Mouse (Mus musculus) CD8-positive naive resting alpha-beta T cell, adult 2 months (primary cell): Measurements from ENCODE around the gene Dennd2c.
A peak's percentile ranks its signal among the peaks of the same experiment; 100 is the strongest.
"Not testable (repeated sequence)": the region's sequence is repeated elsewhere in the genome, so short reads cannot be mapped to it uniquely, and the experiment has no call there.

Experiments used
- DNase-seq, 2 experiments: peaks; one replicate each; pipeline ENCODE4 v3.0.0; 2022; ENCODE audit warnings: low read depth in 2 of 2, low spot score in 2 of 2

Gene Dennd2c

GRCm38 (mm10) chr3:103153761-103154160 lies 51.4 kb downstream of the Dennd2c start:
- no peak for DNase-seq

GRCm38 (mm10) chr3:103159232-103159900 lies 57.0 kb downstream of the Dennd2c start:
- DNase-seq: no peak

- peak; percentile 75 to 86 for DNase-seq
Measured at GRCm38 (mm10) chr3:103169771-103170170, 67.4 kb downstream of the Dennd2c start.

DNA sequence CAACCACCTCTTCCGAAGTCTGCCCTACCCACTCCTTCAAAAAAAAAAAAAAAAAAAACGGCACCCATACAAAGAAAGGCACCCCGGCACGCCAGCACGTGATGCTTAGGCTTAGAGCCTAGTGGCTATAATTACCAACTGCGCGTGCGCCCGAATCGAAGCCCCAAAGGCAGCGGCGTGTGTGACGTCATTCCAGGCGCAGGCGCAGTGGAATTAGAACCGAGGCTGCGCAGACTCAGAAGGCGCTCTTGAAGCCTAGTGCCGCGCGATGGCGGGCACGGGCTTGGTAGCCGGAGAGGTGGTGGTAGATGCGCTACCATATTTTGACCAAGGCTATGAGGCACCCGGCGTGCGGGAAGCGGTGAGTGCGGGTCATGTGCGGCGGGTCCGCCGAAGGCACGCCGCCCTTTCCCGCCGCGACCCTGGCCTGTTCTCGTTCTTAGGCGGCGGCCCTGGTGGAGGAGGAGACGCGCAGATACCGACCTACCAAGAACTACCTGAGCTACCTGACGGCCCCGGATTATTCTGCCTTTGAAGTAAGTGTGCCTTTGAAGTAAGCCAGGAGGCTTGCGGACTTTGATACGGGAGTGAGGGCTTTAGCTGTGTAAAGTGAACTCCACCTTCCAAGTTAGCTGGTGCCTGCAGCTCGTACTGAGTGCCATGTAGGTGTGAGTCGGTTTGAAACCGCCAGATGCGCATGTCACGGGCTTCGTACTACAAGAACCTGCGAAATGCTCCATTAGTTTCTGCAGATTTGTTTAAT lies 69.3 kb downstream of the Dennd2c start, which contains the start of gene Bcas2:
Gene Bcas2, plus strand, starts transcription at position 151 of the 763 bp plus-strand sequence.
- DNase-seq: peak; percentile 98

DNA sequence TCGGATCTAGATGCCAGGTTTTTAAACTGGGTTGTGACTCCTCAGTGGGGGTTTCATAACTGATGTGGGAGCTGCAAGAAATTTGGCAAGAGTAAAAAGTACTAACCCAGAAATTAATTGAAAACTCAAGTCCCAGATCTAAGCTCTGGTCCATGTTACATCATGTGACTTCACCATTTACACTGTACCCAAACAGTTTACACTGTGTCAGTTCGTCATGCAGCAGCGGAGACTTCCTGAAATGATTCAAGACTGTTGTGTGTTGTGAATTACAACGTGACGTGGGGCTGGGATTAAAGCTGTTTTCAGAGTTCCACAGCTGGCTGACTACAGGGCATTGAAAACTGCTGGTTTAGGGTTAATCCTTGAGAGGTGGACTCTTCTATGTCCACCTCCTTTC lies 70.2 kb downstream of the Dennd2c start:
- DNase-seq: no peak

DNA sequence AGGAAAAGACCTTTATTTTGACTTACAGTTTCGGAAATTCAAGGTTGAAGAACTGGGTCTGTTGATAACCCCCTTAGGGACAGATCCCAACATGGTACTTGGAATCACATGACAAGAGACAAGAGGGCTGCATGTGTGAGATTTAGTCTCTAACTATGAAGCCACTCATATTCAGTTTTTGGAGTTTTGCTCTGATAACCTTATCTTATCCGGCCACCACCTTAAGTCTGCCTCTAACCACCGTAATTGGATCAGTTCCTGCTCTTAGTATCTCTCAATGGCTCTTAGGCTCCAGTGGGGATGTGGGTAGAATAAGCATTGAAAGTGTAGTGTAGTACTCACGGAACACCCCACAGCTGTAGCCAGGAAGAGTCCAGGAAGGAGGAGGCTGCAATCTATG lies 74.3 kb downstream of the Dennd2c start:
- DNase-seq: no peak

DNA sequence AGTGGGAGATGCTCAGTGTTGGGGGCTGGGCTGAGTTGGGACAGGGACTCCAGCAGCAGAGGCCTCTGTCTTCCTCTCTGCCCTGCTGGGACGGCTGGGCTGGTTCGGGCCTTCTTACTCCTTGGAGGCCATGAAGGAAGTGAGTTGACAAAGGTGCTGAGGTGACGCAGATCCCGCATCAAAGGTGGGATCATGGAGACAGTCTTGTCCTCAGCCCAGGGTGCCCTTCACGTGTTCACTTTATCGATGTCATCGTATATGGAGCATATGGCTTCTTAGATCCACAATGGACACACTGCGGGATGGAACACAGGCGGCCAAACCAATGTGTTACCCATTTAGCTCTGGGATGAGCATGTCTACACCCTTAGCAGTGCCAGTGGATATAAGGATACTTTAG lies 77.1 kb downstream of the Dennd2c start:
- DNase-seq: no peak

DNA sequence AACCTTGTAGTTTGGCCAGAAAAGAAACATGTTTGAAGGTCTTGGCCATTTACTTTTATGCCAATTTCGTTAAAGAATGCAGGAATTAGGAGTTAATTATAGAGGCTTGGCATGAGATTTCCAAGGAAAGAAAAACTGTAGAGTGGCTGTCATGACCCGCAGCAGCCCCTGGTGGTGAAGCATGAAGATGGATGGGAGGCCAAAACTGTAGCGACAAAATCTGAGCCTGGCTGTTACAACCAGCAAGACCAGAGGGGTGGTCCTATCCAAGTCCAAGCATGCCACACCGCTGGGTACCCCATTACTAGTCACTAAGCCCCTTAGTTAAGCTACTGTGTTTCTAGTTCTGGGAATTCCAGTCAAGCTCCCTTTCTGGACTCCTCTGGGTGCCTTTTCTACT lies 78.8 kb downstream of the Dennd2c start:
- DNase-seq: no peak

DNA sequence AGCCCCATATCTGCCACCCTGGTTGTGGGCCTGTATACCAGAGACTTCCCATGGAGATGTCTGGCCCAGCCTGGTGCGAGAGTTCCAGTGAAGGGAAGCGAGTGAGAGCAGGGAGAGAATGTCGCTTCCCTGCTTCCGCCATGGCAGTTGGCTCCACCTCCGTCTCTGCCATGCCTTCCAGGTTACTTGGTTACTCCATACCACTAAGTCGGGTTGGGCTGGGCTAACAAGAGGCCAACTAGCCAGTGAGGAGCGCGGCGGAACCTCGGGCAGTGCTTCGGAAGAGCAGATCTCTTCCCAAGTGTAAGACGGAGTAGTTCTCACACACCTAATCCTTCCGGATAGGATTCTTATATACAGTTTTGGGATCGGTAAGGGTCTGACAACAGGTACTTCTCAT lies 80.4 kb downstream of the Dennd2c start:
- no peak for DNase-seq

DNA sequence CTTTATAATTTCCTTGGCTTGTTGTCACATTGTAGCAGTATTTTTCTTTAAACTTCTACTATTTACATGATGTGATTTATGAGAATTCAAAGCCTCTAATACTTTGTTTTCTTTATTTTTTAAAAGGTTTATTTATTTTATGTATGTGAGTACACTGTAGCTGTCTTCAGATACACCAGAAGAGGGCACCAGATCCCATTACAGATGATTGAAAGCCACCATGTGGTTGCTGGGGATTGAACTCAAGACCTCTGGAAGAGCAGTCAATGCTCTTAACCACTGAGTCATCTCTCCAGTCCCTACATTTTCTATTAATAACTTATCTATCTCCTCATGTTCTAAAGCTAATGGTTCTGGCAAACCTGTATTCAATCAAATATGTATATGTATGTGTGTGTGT lies 82.1 kb downstream of the Dennd2c start:
- peak in 1 of 2 experiments; percentile 7 for DNase-seq

DNA sequence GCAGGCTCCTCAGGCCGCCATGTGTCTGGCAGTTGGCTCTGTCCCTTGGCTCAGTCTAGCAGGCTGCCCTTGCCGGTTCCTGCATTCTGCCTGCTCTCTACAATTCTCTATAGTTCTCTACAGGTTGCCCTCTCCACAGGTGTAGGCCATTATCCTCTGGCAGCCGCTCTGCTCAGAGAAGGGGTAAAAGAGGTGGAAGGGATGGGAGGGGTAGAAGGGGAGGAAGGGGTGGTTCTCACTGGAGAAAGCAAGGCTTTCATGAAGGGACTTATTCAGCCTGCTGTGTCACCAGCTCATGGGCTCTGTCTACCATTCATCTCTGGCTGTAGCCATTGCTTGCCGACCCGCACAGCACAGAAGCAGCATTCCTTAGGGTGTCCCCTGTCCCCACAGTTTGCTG lies 86.0 kb downstream of the Dennd2c start:
- no peak for DNase-seq

GRCm38 (mm10) chr3:103188856-103189255 lies 86.5 kb downstream of the Dennd2c start:
- no peak for DNase-seq

- no peak for DNase-seq
Measured at GRCm38 (mm10) chr3:103192161-103192560, 89.8 kb downstream of the Dennd2c start.

DNA sequence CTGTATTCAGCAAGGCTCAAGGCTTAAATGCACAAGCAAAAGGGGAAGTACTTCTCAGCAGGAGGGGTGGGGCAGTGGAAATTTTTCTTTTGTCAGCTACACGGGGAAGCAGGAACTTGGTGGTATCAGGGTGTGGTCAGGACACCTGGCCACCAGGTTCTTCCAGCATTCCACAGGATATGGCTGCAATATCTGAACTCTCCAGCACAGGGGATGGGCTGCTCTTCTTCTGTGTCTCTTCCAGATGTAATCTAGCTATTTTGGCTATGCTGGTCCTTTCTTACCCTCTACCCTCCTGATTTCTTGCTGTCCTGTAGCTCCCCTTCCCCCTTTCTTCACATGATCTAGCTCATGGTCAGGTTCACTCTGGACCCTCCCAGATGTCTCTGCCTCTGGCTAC lies 90.8 kb downstream of the Dennd2c start:
- no peak for DNase-seq

DNA sequence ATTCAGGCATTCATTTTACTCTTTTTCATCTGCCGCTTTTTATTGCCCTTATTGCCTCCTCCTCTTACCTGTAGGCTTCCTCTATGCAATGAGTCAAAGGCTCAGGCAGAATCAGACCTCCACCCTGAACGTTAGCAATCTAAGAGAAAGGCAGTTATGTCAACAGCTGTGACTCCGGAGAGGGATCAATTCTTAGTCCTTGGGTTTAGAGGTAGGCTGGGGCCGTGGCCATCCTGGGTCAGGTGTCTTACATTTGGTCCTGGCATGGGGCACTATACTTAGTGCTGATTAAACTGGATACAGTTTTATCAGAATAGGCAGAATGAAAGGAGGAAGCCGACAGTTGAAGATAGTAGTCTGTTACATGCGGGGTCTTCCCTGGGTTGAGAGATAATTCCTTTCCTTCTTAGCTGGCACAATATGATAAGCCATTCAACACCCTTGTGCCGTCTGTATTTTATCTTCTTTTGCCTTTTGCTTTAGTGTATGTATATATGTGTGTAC lies 94.0 kb downstream of the Dennd2c start:
- no peak for DNase-seq

DNA sequence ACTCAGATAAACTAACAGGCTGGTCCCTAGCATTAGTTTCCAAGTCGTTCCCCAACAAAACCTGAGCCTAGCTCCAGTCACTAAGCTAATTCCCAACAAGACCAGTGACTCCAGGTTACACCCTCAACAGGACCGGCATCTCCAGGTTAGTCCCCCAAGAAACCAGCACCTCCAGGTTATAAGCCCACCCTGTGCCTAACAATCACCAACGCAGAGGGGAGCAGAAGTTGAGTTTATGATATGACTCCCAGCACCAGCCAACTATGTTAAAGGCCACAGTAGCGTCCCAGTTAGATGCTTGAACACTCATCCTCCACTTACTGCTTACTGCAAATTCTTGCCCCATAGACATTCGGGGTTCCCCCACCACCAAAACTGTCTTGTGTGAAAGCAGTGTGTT lies 97.0 kb downstream of the Dennd2c start:
- no peak for DNase-seq

DNA sequence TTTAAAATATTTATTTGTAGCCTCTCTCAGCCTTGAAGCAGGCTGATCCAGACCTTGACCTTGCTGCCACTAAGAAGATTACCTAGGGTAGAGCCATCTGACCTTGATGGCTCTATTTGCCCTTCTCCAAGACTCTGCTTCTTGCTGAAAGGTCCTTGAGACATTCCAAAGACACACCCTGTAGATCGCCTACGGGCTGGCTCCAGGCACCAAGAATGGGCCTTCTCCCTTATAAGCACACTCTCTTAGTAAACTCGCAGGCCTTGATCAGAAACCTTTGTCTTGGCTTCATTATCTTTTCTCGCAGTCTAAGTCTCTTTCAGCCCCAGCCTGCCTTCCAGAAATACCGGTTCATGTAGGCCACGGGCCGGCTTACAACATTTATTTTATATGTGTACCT lies 98.7 kb downstream of the Dennd2c start:
- DNase-seq: not testable (repeated sequence)

DNA sequence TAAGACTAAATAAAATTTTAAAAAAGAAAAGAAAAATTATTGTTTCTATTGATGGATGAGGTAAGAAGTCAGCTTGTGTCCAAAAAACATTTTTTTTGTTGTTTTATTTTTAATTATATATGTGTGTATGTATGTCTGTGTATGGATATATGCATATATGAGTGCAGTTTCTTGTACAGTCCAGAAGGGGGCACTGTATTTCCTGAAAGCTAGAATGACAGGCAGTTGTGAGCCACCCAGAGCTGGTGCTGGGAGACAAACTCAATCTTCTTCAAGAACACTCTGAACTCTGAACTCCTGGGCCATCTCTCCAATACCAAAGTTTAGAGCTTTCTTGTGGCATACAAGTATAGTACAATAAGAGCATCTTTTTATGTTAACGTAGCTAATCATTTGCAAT lies 101.2 kb downstream of the Dennd2c start:
- no peak for DNase-seq

DNA sequence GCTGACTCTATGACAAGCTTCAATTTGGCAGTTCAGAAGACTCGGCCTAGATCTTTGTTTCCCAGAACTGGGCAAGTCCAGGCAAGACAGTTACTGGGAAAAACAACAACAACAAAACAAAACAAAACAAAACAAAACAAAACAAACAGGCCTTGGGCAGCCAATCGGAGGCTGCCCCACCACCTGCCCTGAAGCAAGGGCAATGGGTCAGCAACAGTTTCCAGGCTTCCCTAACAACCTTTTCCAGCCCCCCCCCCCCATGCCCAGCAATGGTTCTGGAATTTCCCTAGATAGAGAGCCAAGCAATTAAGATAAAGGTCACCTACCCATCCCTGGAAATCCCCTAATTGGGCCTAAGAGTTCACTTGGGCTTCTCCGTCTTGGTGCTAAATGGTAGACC lies 102.0 kb downstream of the Dennd2c start:
- DNase-seq: no peak

DNA sequence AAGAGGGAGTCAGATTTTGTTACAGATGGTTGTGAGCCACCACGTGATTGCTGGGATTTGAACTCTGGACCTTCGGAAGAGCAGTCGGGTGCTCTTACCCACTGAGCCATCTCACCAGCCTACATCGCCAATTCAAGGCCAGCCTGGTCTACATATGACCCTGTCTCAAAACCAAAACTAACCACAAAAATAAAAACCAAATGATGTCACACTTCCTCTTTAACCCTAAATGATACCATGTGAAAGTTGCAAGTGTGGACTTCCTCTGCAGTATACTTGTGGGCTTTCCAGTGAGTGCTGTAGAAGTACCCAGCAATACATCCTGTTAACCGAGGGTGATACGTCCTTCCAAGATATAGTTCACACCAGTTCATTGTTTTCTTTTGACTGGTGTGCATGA lies 104.0 kb downstream of the Dennd2c start:
- DNase-seq: peak; percentile 15 to 36

GRCm38 (mm10) chr3:103207749-103208148 lies 105.3 kb downstream of the Dennd2c start:
- DNase-seq: no peak

GRCm38 (mm10) chr3:103208237-103208636 lies 105.8 kb downstream of the Dennd2c start:
- DNase-seq: no peak
